Mouse (Mus musculus) adrenal gland, adult 18-20 months (tissue): ENCODE results near the gene Sik3. TPM values are rescaled to one million over a fixed set of nuclear protein-coding genes. Genes with fewer than 3 reads are reported as not detected.
A peak's percentile ranks its signal among the peaks of the same experiment; 100 is the strongest.

Source experiments
- DNase-seq, 2 experiments: peaks; one replicate each; pipeline ENCODE4 v3.0.0; 2021 to 2022; ENCODE audit warnings: low spot score in 2 of 2
- total RNA-seq, 2 experiments: library from RNA; stranded (reverse); gene quantifications; 1 replicate in 1 of 2; 2 replicates in 1 of 2; pipeline ENCODE4 v1.2.3; 2021

Sik3 gene
- total RNA-seq, 2 experiments from 2014 or later = 63.2 to 88.3 TPM

GRCm38 (mm10) chr9:46268343-46268873 is 255.8 kb downstream of the Sik3 start, which contains the start of gene Apoa5:
Apoa5 (plus strand) TSS chr9:46268633.
- DNase-seq = no peak

- no peak for DNase-seq
Observed at GRCm38 (mm10) chr9:46269125-46269524, 256.5 kb downstream of the Sik3 start.

- DNase-seq = no peak
Observed at GRCm38 (mm10) chr9:46270782-46271181, 258.2 kb downstream of the Sik3 start.

- DNase-seq = no peak
Observed at GRCm38 (mm10) chr9:46272070-46272469, 259.4 kb downstream of the Sik3 start.

GRCm38 (mm10) chr9:46272677-46273454 is 260.2 kb downstream of the Sik3 start, which contains the start of gene Zpr1:
Zpr1 (plus strand) TSS chr9:46273064.
- DNase-seq = peak; percentile 81 to 85

Other genes starting within 250 kb of the Sik3 start
- 10 to 100 TPM in 1 of 2 experiments, 1 to 10 TPM in 1; 9.6 to 12.0 TPM for gene Cep164, start 184.1 kb upstream of the Sik3 start, total RNA-seq
- gene Bace1, start 174.2 kb upstream of the Sik3 start, total RNA-seq = 10 to 100 TPM; 21.3 to 25.2 TPM
- gene Pcsk7, start 106.3 kb upstream of the Sik3 start, total RNA-seq = 10 to 100 TPM; 26.2 to 27.0 TPM
- 10 to 100 TPM; 35.6 to 39.4 TPM for gene Rnf214, start 105.9 kb upstream of the Sik3 start, total RNA-seq
- gene Tagln, start 76.8 kb upstream of the Sik3 start, total RNA-seq = 100 to 1,000 TPM in 1 of 2 experiments, 10 to 100 TPM in 1; 92.8 to 152 TPM
- 100 to 1,000 TPM; 119 to 265 TPM for gene Sidt2, start 57.6 kb upstream of the Sik3 start, total RNA-seq
- 100 to 1,000 TPM; 149 to 164 TPM for gene Pafah1b2, start 130 bp upstream of the Sik3 start, total RNA-seq
- gene Apoa1, start 215.8 kb downstream of the Sik3 start, total RNA-seq = 1 to 10 TPM in 1 of 2 experiments, not detected in 1; 2.6 TPM
- 1 to 10 TPM; 7.9 to 8.0 TPM for gene Apoc3, start 222.8 kb downstream of the Sik3 start, total RNA-seq
- gene Apoa4, start 227.9 kb downstream of the Sik3 start, total RNA-seq = under 1 TPM in 1 of 2 experiments, not detected in 1; 0.17 TPM